Mouse (Mus musculus) stomach, postnatal 0 days (tissue): ENCODE results near the gene Ero1lb. TPM values are rescaled to one million over a fixed set of nuclear protein-coding genes. Genes with fewer than 3 reads are reported as not detected.
"Not testable (repeated sequence)": the region's sequence is repeated elsewhere in the genome, so short reads cannot be mapped to it uniquely, and the experiment has no call there.

Source experiments
- ATAC-seq: fragments of 200-750 bp; cut with Nextera tagmentation; 2 replicates; pipeline ENCODE4 v1.8.0; 2017; ENCODE audit not compliant: low FRiP score, low TSS enrichment
- DNase-seq: peaks from one replicate; pipeline ENCODE4 v3.0.0-alpha.2; 2016; ENCODE audit warnings: low spot score
- H3K27ac ChIP-seq: fragments of 300-500 bp; sonication (generic); replicated peaks from 2 replicates; pipeline ENCODE4 v1.5.1; 2014; ENCODE audit warnings: mild to moderate bottlenecking, control low read depth
- H3K27me3 ChIP-seq: fragments of 300-500 bp; sonication (generic); 2 replicates; pipeline ENCODE4 v1.6.1; 2014; ENCODE audit warnings: low read length; ENCODE audit not compliant: control insufficient read depth, insufficient read depth
- H3K36me3 ChIP-seq: fragments of 300-500 bp; sonication (generic); 2 replicates; pipeline ENCODE4 v1.6.1; 2014; ENCODE audit warnings: low read length, mixed read lengths; ENCODE audit not compliant: control insufficient read depth, insufficient read depth
- H3K4me1 ChIP-seq: fragments of 300-500 bp; sonication (generic); replicated peaks from 2 replicates; pipeline ENCODE4 v1.6.1; 2014; ENCODE audit warnings: antibody characterized with exemption; ENCODE audit not compliant: control insufficient read depth, insufficient read depth
- H3K4me2 ChIP-seq: fragments of 300-500 bp; sonication (generic); replicated peaks from 2 replicates; pipeline ENCODE4 v1.6.1; 2014; ENCODE audit warnings: low read depth, mild to moderate bottlenecking, control low read depth, moderate library complexity
- H3K4me3 ChIP-seq: fragments of 300-500 bp; sonication (generic); 2 replicates; pipeline ENCODE4 v1.5.1; 2014; ENCODE audit warnings: low read depth, low read length, control low read depth
- H3K9ac ChIP-seq: fragments of 300-500 bp; sonication (generic); 2 replicates; pipeline ENCODE4 v1.6.1; 2014; ENCODE audit warnings: mild to moderate bottlenecking, low read length, control low read depth, mixed read lengths
- H3K9me3 ChIP-seq: fragments of 300-500 bp; sonication (generic); 2 replicates; pipeline ENCODE4 v1.6.1; 2016; ENCODE audit warnings: low read length; ENCODE audit not compliant: control insufficient read depth
- CTCF ChIP-seq: IDR thresholded peaks from 2 replicates; pipeline ENCODE4 v1.5.1; 2016; ENCODE audit warnings: antibody characterized with exemption, low read depth, mild to moderate bottlenecking, moderate library complexity
- EP300 ChIP-seq: optimal IDR thresholded peaks from 2 replicates; pipeline ENCODE3; 2016; ENCODE audit warnings: antibody characterized with exemption
- WGBS: fragments of 180-500 bp; shearing (Covaris S2); extraction: QIAGEN DNeasy Blood & Tissue Kit; methylation state at CpG from one replicate; pipeline ENCODE4 v1.1.7; 2014; 5-methylcytosine and 5-hydroxymethylcytosine counted together
- polyA plus RNA-seq: library from polyadenylated mRNA; unstranded; fragments of >200 nt; fragmentation: Nextera tagmentation; extraction: Ambion mirVana; gene quantifications from 2 replicates; pipeline ENCODE4 v1.2.1, GENCODE M21; 2015

The Ero1lb gene
- polyA plus RNA-seq, 1 experiment from 2014 or later: 7.9 TPM

GRCm38 (mm10) chr13:12568597-12569469, 3.2 kb downstream of the Ero1lb start:
- no peaks in the 10 kb centered on the region for H3K9me3 ChIP-seq
- no peak overlapping the region for H3K27ac ChIP-seq
- WGBS: 57% methylated on average over 9 of the region's 9 CpGs
- ATAC-seq: no peak
- H3K36me3 ChIP-seq: no peaks in the 10 kb centered on the region
- no peak overlapping the region for H3K4me2 ChIP-seq
- H3K27me3 ChIP-seq: no peaks in the 10 kb centered on the region
- H3K9ac ChIP-seq: no peak overlapping the region
- no peak for DNase-seq
- H3K4me3 ChIP-seq: no peak overlapping the region
- no peak for TF ChIP-seq CTCF
- no peak for TF ChIP-seq EP300
- H3K4me1 ChIP-seq: no peaks in the 10 kb centered on the region

DNA sequence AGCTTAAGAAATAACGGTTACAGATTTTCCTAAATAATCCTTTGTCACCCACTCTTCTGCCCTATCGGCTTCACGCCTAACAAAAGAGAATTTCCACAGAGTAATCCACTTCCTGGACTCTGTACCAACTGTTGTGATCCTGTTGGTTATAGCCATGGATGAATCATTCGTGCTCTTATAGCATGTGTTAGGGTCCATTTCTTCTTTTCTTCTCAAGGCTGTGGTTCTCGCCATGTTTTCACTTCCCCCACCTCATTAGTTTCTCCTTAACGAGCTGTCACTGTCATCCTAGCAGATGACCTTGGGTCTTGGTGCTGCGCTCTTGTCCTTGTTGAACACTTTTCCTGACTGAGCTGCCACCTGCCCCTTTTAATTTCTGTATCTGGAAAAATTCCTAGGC, 4.1 kb downstream of the Ero1lb start:
- Histone ChIP-seq H3K4me3 (no peak overlapping the region), H3K27me3 (no peaks in the 10 kb centered on the region), H3K9me3 (no peaks in the 10 kb centered on the region), H3K4me2 (no peak overlapping the region), H3K36me3 (no peaks in the 10 kb centered on the region), H3K4me1 (no peaks in the 10 kb centered on the region), H3K9ac (no peak overlapping the region), H3K27ac (no peak overlapping the region)
- 74% methylated on average over 7 of the region's 7 CpGs for WGBS
- no peak for DNase-seq
- TF ChIP-seq EP300 (no peak), CTCF (no peak)
- no peak for ATAC-seq

- TF ChIP-seq EP300: no peak
- TF ChIP-seq CTCF: no peak
- ATAC-seq: no peak
- Histone ChIP-seq H3K4me2 (no peak overlapping the region), H3K9ac (no peak overlapping the region), H3K4me3 (no peak overlapping the region), H3K27me3 (no peaks in the 10 kb centered on the region), H3K9me3 (no peaks in the 10 kb centered on the region), H3K27ac (no peak overlapping the region), H3K36me3 (no peaks in the 10 kb centered on the region), H3K4me1 (no peaks in the 10 kb centered on the region)
- WGBS: 81% methylated on average over 9 of the region's 9 CpGs
- no peak for DNase-seq
Measured at GRCm38 (mm10) chr13:12574979-12575536, 9.4 kb downstream of the Ero1lb start.

GRCm38 (mm10) chr13:12578145-12578544, 12.5 kb downstream of the Ero1lb start:
- Histone ChIP-seq H3K9ac (no peak overlapping the region), H3K4me3 (no peak overlapping the region), H3K36me3 (no peaks in the 10 kb centered on the region), H3K4me2 (no peak overlapping the region), H3K27ac (no peak overlapping the region), H3K27me3 (no peaks in the 10 kb centered on the region), H3K4me1 (no peaks in the 10 kb centered on the region), H3K9me3 (no peaks in the 10 kb centered on the region)
- no peak for DNase-seq
- 85% methylated on average over 5 of the region's 5 CpGs for WGBS
- no peak for ATAC-seq
- TF ChIP-seq CTCF: no peak
- no peak for TF ChIP-seq EP300

- 15% methylated on average over 3 of the region's 3 CpGs for WGBS
- ATAC-seq (0 out of 2 replicates have a peak, but pooled peaks have one; percentile 56), DNase-seq (peak; percentile 82)
- Histone ChIP-seq H3K36me3 (no peaks in the 10 kb centered on the region), H3K4me1 (no peaks in the 10 kb centered on the region), H3K9ac (no peak overlapping the region), H3K4me3 (no peak overlapping the region), H3K27me3 (no peaks in the 10 kb centered on the region), H3K27ac (no peak overlapping the region), H3K9me3 (no peaks in the 10 kb centered on the region), H3K4me2 (no peak overlapping the region)
- TF ChIP-seq EP300 (no peak), CTCF (peak; percentile 88)
Measured at GRCm38 (mm10) chr13:12589003-12589402, 23.3 kb downstream of the Ero1lb start.

GRCm38 (mm10) chr13:12597075-12597474, 31.4 kb downstream of the Ero1lb start:
- WGBS: 59% methylated on average over 2 of the region's 4 CpGs
- H3K9me3 ChIP-seq, H3K4me1 ChIP-seq, ATAC-seq, H3K4me3 ChIP-seq, H3K4me2 ChIP-seq, H3K27ac ChIP-seq, DNase-seq, H3K9ac ChIP-seq, H3K27me3 ChIP-seq, H3K36me3 ChIP-seq: not testable (repeated sequence)

- DNase-seq, H3K4me1 ChIP-seq, H3K27ac ChIP-seq, H3K27me3 ChIP-seq, H3K9me3 ChIP-seq, H3K36me3 ChIP-seq, ATAC-seq, H3K4me2 ChIP-seq, H3K9ac ChIP-seq, H3K4me3 ChIP-seq: not testable (repeated sequence)
Measured at GRCm38 (mm10) chr13:12610206-12610605, 44.5 kb downstream of the Ero1lb start.

- not testable (repeated sequence) for H3K9ac ChIP-seq, H3K4me2 ChIP-seq, H3K27ac ChIP-seq, H3K9me3 ChIP-seq, H3K36me3 ChIP-seq, H3K27me3 ChIP-seq, ATAC-seq, DNase-seq, H3K4me3 ChIP-seq, H3K4me1 ChIP-seq
- 82% methylated on average over 6 of the region's 6 CpGs for WGBS
Measured at GRCm38 (mm10) chr13:12614026-12614425, 48.4 kb downstream of the Ero1lb start.
